Mouse (Mus musculus): Measurements from ENCODE around the gene Usmg5. TPM values are rescaled to one million over a fixed set of nuclear protein-coding genes. Genes with fewer than 3 reads are reported as not detected.
A peak's percentile ranks its signal among the peaks of the same experiment; 100 is the strongest.

The Usmg5 gene
- polyA plus RNA-seq, 1 experiment = 1,012 TPM

- no peak overlapping the region for H3K4me3 ChIP-seq
- H3ac ChIP-seq (ENCODE audit: control insufficient read depth, insufficient read length) = no peak overlapping the region
- H3K4me2 ChIP-seq (ENCODE audit: low read depth) = no peak overlapping the region
- peaks cover 10% of the 10 kb centered on the region for H3K79me2 ChIP-seq (ENCODE audit: control insufficient read depth, insufficient read depth)
- no peak for TF ChIP-seq CEBPB (IDR thresholded peaks at IDR 0.05; ENCODE audit: insufficient read depth, poor library complexity, severe bottlenecking)
- TF ChIP-seq SRF (IDR thresholded peaks at IDR 0.05; ENCODE audit: control insufficient read depth, insufficient read length, low read depth) = no peak
- no peak for TF ChIP-seq POLR2A (IDR thresholded peaks at IDR 0.05; ENCODE audit: insufficient read length, low read depth)
- no peak for TF ChIP-seq USF1 (IDR thresholded peaks at IDR 0.05; ENCODE audit: low read depth)
- TF ChIP-seq MYOD1 (IDR thresholded peaks at IDR 0.05; ENCODE audit: control insufficient read depth in 1 of 3, insufficient read length in 2 of 3, low read depth in 2 of 3) = no peak
- TF ChIP-seq E2F4 (IDR thresholded peaks at IDR 0.05; ENCODE audit: insufficient read depth) = no peak
- TF ChIP-seq MAX (IDR thresholded peaks at IDR 0.05; ENCODE audit: low read depth) = no peak
- no peak for TF ChIP-seq TCF12 (IDR thresholded peaks at IDR 0.05; ENCODE audit: insufficient read depth, poor library complexity, severe bottlenecking)
- TF ChIP-seq MYOG (IDR thresholded peaks at IDR 0.05; ENCODE audit: control insufficient read depth in 1 of 3, insufficient read depth in 1 of 3, insufficient read length in 2 of 3, low read depth in 2 of 3) = no peak
- TF ChIP-seq REST (IDR thresholded peaks at IDR 0.05; ENCODE audit: insufficient read depth, insufficient read length) = no peak
- TF ChIP-seq POLR2AphosphoS2 (IDR thresholded peaks at IDR 0.05; ENCODE audit: insufficient read length, low read depth) = no peak
- TF ChIP-seq TCF3 (IDR thresholded peaks at IDR 0.05; ENCODE audit: insufficient read length, low read depth) = no peak
- H3K36me3 ChIP-seq (ENCODE audit: control insufficient read depth, insufficient read depth) = no peaks in the 10 kb centered on the region
- H3K27me3 ChIP-seq (ENCODE audit: control insufficient read depth, insufficient read depth, insufficient read length) = no peaks in the 10 kb centered on the region
These were observed 37.0 kb downstream of the Usmg5 start for GRCm38 (mm10) chr19:47053471-47053870.

DNA sequence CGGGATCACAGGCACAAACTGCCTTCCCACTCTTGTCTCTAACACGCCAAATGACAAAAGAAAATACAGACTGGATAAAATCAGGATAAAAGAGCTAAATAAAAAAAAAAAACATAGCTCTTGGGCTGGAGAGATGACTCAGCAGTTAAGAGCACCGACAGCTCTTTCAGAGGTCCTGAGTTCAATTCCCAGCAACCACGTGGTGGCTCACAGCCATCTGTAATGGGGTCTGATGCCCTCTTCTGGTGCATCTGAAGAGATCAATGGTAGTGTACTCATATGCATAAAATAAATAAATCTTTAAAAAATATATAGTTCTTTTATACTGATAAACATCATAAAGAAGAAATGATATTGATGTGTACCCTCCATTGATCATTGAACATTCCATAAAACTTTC lies 37.5 kb downstream of the Usmg5 start:
- Histone ChIP-seq H3K4me3 (no peak overlapping the region), H3K4me2 (ENCODE audit: low read depth) (no peak overlapping the region), H3K36me3 (ENCODE audit: control insufficient read depth, insufficient read depth) (no peaks in the 10 kb centered on the region), H3K27me3 (ENCODE audit: control insufficient read depth, insufficient read depth, insufficient read length) (no peaks in the 10 kb centered on the region), H3K79me2 (ENCODE audit: control insufficient read depth, insufficient read depth) (peaks cover 10% of the 10 kb centered on the region), H3ac (ENCODE audit: control insufficient read depth, insufficient read length) (no peak overlapping the region)
- TF ChIP-seq USF1 (IDR thresholded peaks at IDR 0.05; ENCODE audit: low read depth) (no peak), MAX (IDR thresholded peaks at IDR 0.05; ENCODE audit: low read depth) (no peak)

- Histone ChIP-seq H3K27me3 (ENCODE audit: control insufficient read depth, insufficient read depth, insufficient read length) (no peaks in the 10 kb centered on the region), H3K4me2 (ENCODE audit: low read depth) (peak within 1 kb of the TSS; percentile 94), H3K79me2 (ENCODE audit: control insufficient read depth, insufficient read depth) (peaks cover 10% of the 10 kb centered on the region), H3K36me3 (ENCODE audit: control insufficient read depth, insufficient read depth) (no peaks in the 10 kb centered on the region), H3K4me3 (peak within 1 kb of the TSS; percentile 50), H3ac (ENCODE audit: control insufficient read depth, insufficient read length) (peak within 1 kb of the TSS; percentile 47)
- TF ChIP-seq REST (IDR thresholded peaks at IDR 0.05; ENCODE audit: insufficient read depth, insufficient read length) (no peak), TCF12 (IDR thresholded peaks at IDR 0.05; ENCODE audit: insufficient read depth, poor library complexity, severe bottlenecking) (no peak), SRF (IDR thresholded peaks at IDR 0.05; ENCODE audit: control insufficient read depth, insufficient read length, low read depth) (no peak), MAX (IDR thresholded peaks at IDR 0.05; ENCODE audit: low read depth) (no peak), USF1 (IDR thresholded peaks at IDR 0.05; ENCODE audit: low read depth) (peak; percentile 4), POLR2AphosphoS2 (IDR thresholded peaks at IDR 0.05; ENCODE audit: insufficient read length, low read depth) (peak; percentile 80), TCF3 (IDR thresholded peaks at IDR 0.05; ENCODE audit: insufficient read length, low read depth) (no peak), E2F4 (IDR thresholded peaks at IDR 0.05; ENCODE audit: insufficient read depth) (no peak), MYOG (IDR thresholded peaks at IDR 0.05; ENCODE audit: control insufficient read depth in 1 of 3, insufficient read depth in 1 of 3, insufficient read length in 2 of 3, low read depth in 2 of 3) (no peak), POLR2A (IDR thresholded peaks at IDR 0.05; ENCODE audit: insufficient read length, low read depth) (peak; percentile 81), MYOD1 (IDR thresholded peaks at IDR 0.05; ENCODE audit: control insufficient read depth in 1 of 3, insufficient read length in 2 of 3, low read depth in 2 of 3) (no peak)
These were observed 40.0 kb downstream of the Usmg5 start, which contains the start of gene Pcgf6 for GRCm38 (mm10) chr19:47050271-47051032. Gene Pcgf6, minus strand, starts transcription at chr19:47050906.

DNA sequence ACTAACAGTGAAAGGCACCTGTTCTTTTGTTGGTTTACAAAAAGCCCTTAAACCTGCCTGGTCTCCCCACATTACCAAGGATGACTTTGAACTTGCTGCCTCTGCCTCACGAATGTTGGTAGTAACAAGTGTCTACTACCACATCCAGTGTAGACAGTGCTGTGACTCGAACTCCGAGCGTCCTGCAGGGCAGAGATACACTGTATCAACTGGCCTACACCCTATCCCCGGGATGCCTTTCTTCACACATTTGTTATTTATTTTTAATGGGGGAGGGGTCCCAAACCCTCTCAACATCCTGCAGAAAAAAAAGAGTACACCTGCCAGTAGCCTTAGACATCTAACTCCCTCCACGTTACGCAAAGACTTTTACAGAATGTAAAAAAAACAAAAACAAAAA lies 40.6 kb downstream of the Usmg5 start:
- Histone ChIP-seq H3ac (ENCODE audit: control insufficient read depth, insufficient read length) (peak overlapping the region; percentile 47), H3K4me3 (peak overlapping the region; percentile 50), H3K27me3 (ENCODE audit: control insufficient read depth, insufficient read depth, insufficient read length) (no peaks in the 10 kb centered on the region), H3K36me3 (ENCODE audit: control insufficient read depth, insufficient read depth) (no peaks in the 10 kb centered on the region), H3K79me2 (ENCODE audit: control insufficient read depth, insufficient read depth) (peaks cover 10% of the 10 kb centered on the region), H3K4me2 (ENCODE audit: low read depth) (peak overlapping the region; percentile 94)
- TF ChIP-seq MYOD1 (IDR thresholded peaks at IDR 0.05; ENCODE audit: control insufficient read depth in 1 of 3, insufficient read length in 2 of 3, low read depth in 2 of 3) (no peak), E2F4 (IDR thresholded peaks at IDR 0.05; ENCODE audit: insufficient read depth) (no peak), SRF (IDR thresholded peaks at IDR 0.05; ENCODE audit: control insufficient read depth, insufficient read length, low read depth) (no peak), REST (IDR thresholded peaks at IDR 0.05; ENCODE audit: insufficient read depth, insufficient read length) (no peak), MYOG (IDR thresholded peaks at IDR 0.05; ENCODE audit: control insufficient read depth in 1 of 3, insufficient read depth in 1 of 3, insufficient read length in 2 of 3, low read depth in 2 of 3) (no peak)

DNA sequence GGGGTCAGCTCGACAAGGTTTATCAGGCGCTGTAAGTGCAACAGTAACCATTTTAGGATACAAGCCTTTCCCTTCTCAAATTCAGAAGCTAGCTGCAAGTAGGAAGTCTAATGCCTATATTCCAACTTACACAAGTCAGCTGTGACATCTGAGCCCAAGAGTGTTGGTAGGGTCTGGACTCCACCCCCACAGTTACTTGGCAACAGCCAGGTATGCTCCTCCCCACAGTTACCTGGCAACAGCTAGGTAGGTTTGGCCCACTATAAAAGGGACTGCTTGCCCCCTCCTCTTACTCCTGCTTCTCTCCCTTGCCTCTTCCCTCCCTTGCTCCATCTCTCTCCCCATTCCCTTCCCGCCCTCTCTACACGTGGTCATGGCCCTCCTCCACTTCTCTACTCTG lies 41.4 kb downstream of the Usmg5 start:
- H3K27me3 ChIP-seq (ENCODE audit: control insufficient read depth, insufficient read depth, insufficient read length) = no peaks in the 10 kb centered on the region
- H3K79me2 ChIP-seq (ENCODE audit: control insufficient read depth, insufficient read depth) = peaks cover 10% of the 10 kb centered on the region
- no peak for TF ChIP-seq MYOG (IDR thresholded peaks at IDR 0.05; ENCODE audit: control insufficient read depth in 1 of 3, insufficient read depth in 1 of 3, insufficient read length in 2 of 3, low read depth in 2 of 3)
- TF ChIP-seq USF1 (IDR thresholded peaks at IDR 0.05; ENCODE audit: low read depth) = no peak
- TF ChIP-seq E2F4 (IDR thresholded peaks at IDR 0.05; ENCODE audit: insufficient read depth) = no peak
- TF ChIP-seq CEBPB (IDR thresholded peaks at IDR 0.05; ENCODE audit: insufficient read depth, poor library complexity, severe bottlenecking) = no peak
- TF ChIP-seq TCF3 (IDR thresholded peaks at IDR 0.05; ENCODE audit: insufficient read length, low read depth) = no peak
- no peak for TF ChIP-seq POLR2AphosphoS2 (IDR thresholded peaks at IDR 0.05; ENCODE audit: insufficient read length, low read depth)
- no peak for TF ChIP-seq MAX (IDR thresholded peaks at IDR 0.05; ENCODE audit: low read depth)
- no peak overlapping the region for H3K4me2 ChIP-seq (ENCODE audit: low read depth)
- H3K4me3 ChIP-seq = no peak overlapping the region
- H3ac ChIP-seq (ENCODE audit: control insufficient read depth, insufficient read length) = no peak overlapping the region
- no peaks in the 10 kb centered on the region for H3K36me3 ChIP-seq (ENCODE audit: control insufficient read depth, insufficient read depth)

All from myocyte (in vitro differentiated cells).